Mouse (Mus musculus) embryonic facial prominence, embryonic 11.5 days (tissue): ENCODE data around the gene Olfr800. TPM values are rescaled to one million over a fixed set of nuclear protein-coding genes. Genes with fewer than 3 reads are reported as not detected.

Source experiments
- ATAC-seq: fragments of 200-750 bp; cut with Nextera tagmentation; replicated peaks from 2 replicates; pipeline ENCODE4 v1.8.0; 2017; ENCODE audit warnings: low read depth; ENCODE audit not compliant: insufficient number of reproducible peaks, low FRiP score, low TSS enrichment
- DNase-seq: peaks from one replicate; pipeline ENCODE4 v3.0.0-alpha.2; 2015; ENCODE audit warnings: low spot score
- H3K27ac ChIP-seq: fragments of 300-500 bp; sonication (generic); replicated peaks from 2 replicates; pipeline ENCODE4 v1.5.1; 2014; ENCODE audit warnings: mild to moderate bottlenecking, low read depth, low read length, control low read depth
- H3K27me3 ChIP-seq: fragments of 300-500 bp; sonication (generic); 2 replicates; pipeline ENCODE4 v1.6.1; 2014; ENCODE audit warnings: mild to moderate bottlenecking, low read length, moderate library complexity, mixed read lengths; ENCODE audit not compliant: control insufficient read depth, insufficient read depth
- H3K36me3 ChIP-seq: fragments of 300-500 bp; sonication (generic); replicated peaks from 2 replicates; pipeline ENCODE4 v1.6.1; 2014; ENCODE audit warnings: low read depth, mild to moderate bottlenecking, low read length, moderate library complexity, mixed read lengths; ENCODE audit not compliant: control insufficient read depth, insufficient read depth
- H3K4me1 ChIP-seq: fragments of 300-500 bp; sonication (generic); 2 replicates; pipeline ENCODE4 v1.6.1; 2014; ENCODE audit warnings: low read length, mixed read lengths; ENCODE audit not compliant: control insufficient read depth, insufficient read depth
- H3K4me2 ChIP-seq: fragments of 300-500 bp; sonication (generic); 2 replicates; pipeline ENCODE4 v1.6.1; 2014; ENCODE audit warnings: low read depth, mild to moderate bottlenecking, control low read depth, low read length, moderate library complexity
- H3K4me3 ChIP-seq: fragments of 300-500 bp; sonication (generic); 2 replicates; pipeline ENCODE4 v1.5.1; 2014; ENCODE audit warnings: low read depth, low read length, control low read depth
- H3K9ac ChIP-seq: fragments of 300-500 bp; sonication (generic); replicated peaks from 2 replicates; pipeline ENCODE4 v1.6.1; 2014; ENCODE audit warnings: mild to moderate bottlenecking, control low read depth, low read length
- H3K9me3 ChIP-seq: fragments of 300-500 bp; sonication (generic); replicated peaks from 2 replicates; pipeline ENCODE4 v1.6.1; 2016; ENCODE audit warnings: mild to moderate bottlenecking, low read length, inconsistent platforms, mixed read lengths; ENCODE audit not compliant: control insufficient read depth
- WGBS: fragments of 180-500 bp; shearing (Covaris S2); extraction: QIAGEN DNeasy Blood & Tissue Kit; methylation state at CpG from one replicate; pipeline ENCODE4 v1.1.7; 2014; 5-methylcytosine and 5-hydroxymethylcytosine counted together
- polyA plus RNA-seq: library from polyadenylated mRNA; unstranded; fragments of >200 nt; fragmentation: Nextera tagmentation; extraction: Ambion mirVana; gene quantifications from 2 replicates; pipeline ENCODE4 v1.2.1, GENCODE M21; 2014

Olfr800 gene
- polyA plus RNA-seq, 1 experiment from 2014 or later, result not detected

DNA sequence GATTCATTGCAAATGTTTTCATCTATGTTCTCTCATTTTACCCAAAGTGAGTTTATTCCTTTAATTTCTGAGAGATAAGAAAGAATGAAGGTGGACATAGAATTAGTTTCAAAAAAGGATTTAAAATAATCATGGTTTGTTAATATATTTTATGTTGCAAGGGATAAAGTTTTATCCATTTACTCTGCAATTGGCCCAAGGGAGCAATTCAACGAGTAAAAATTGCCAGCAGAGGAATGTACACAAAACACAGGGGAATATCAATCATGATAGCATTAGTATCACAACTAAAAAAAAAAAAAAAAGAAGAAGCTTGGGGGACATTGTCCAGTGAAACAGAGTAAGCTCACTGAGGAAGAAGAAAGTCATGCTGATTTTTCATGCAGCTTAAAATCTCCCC is 30.6 kb downstream of the Olfr800 start, which contains the start of gene Olfr802:
Olfr802 (minus strand) TSS at position 101 of the 400 bp plus-strand sequence.
- Histone ChIP-seq H3K9me3 (no peaks in the 10 kb centered on the region), H3K4me1 (no peaks in the 10 kb centered on the region), H3K9ac (no peak within 1 kb of the TSS), H3K4me3 (no peak within 1 kb of the TSS), H3K36me3 (no peaks in the 10 kb centered on the region), H3K4me2 (no peak within 1 kb of the TSS), H3K27ac (no peak within 1 kb of the TSS), H3K27me3 (no peaks in the 10 kb centered on the region)
- ATAC-seq (no peak), DNase-seq (no peak)
- WGBS, result 61% methylated on average over 1 of the region's 1 CpGs

DNA sequence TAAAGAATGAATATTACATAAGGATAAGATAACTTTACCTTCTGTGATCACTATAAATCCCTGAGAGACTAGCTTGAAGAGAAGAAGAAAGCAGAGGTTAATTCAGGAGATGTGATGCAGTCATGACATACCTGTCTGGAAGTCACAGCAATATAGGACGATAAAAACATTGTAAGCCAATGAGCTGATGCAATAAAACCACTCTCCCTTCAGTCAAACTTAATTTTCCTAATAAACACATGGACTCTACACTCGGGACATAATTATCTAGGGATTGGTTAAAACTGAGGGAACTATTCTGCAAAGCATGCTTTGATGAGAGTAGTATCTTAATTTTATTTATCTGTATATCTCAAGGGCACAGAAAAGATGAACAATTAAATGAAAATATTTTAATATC is 36.7 kb downstream of the Olfr800 start, which contains the start of gene Olfr803:
Olfr803 (minus strand) TSS at position 101 of the 400 bp plus-strand sequence.
- H3K4me2 ChIP-seq, result no peak within 1 kb of the TSS
- ATAC-seq, result no peak
- 80% methylated on average over 2 of the region's 2 CpGs for WGBS

DNA sequence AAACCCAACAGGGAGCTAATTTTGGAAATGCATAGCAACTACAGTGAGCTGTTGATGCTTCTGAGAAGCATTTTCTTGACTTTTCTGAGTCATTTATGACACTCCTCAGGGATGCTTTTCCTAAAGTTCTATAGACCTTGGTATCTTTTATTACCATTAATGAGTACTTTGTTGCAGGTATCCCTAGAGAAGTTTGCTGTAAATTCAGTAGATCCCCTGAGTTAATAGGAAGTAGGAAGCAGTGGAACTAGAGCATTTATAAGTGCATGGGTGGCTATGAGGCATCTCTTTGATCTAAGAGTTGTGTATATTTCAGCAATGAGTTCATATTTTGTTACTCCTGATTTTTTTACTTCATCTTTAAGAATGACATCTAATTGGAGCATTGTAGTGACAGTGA is 45.4 kb downstream of the Olfr800 start, which contains the start of gene Olfr804:
Olfr804 (plus strand) TSS at position 301 of the 400 bp plus-strand sequence.
- H3K4me3 ChIP-seq, result no peak within 1 kb of the TSS
- DNase-seq (no peak), ATAC-seq (no peak)
- H3K27ac ChIP-seq, result no peak within 1 kb of the TSS
- no peaks in the 10 kb centered on the region for H3K4me1 ChIP-seq
- H3K4me2 ChIP-seq, result no peak within 1 kb of the TSS
- no peaks in the 10 kb centered on the region for H3K36me3 ChIP-seq
- no peak within 1 kb of the TSS for H3K9ac ChIP-seq
- no peaks in the 10 kb centered on the region for H3K27me3 ChIP-seq
- no peaks in the 10 kb centered on the region for H3K9me3 ChIP-seq

More for the DNA sequence above, 36.7 kb downstream of the Olfr800 start, which contains the start of gene Olfr803:
- no peaks in the 10 kb centered on the region for H3K36me3 ChIP-seq
- H3K4me1 ChIP-seq, result no peaks in the 10 kb centered on the region
- no peak within 1 kb of the TSS for H3K27ac ChIP-seq
- H3K9me3 ChIP-seq, result no peaks in the 10 kb centered on the region
- no peaks in the 10 kb centered on the region for H3K27me3 ChIP-seq
- no peak within 1 kb of the TSS for H3K4me3 ChIP-seq
- DNase-seq, result no peak
- no peak within 1 kb of the TSS for H3K9ac ChIP-seq

Other genes with a start within 250 kb of the Olfr800 start
- gene Olfr786, start 230.4 kb upstream of the Olfr800 start, polyA plus RNA-seq, result not detected in 2 replicates
- gene Olfr787, start 195.8 kb upstream of the Olfr800 start, polyA plus RNA-seq, result not detected in 2 replicates
- not detected in 2 replicates for gene Olfr788, start 186.7 kb upstream of the Olfr800 start, polyA plus RNA-seq
- gene Olfr789, start 172.9 kb upstream of the Olfr800 start, polyA plus RNA-seq, result not detected in 2 replicates
- gene Olfr790, start 159.2 kb upstream of the Olfr800 start, polyA plus RNA-seq, result not detected in 2 replicates
- gene Olfr791, start 135.9 kb upstream of the Olfr800 start, polyA plus RNA-seq, result not detected in 2 replicates
- gene Olfr792, start 118.5 kb upstream of the Olfr800 start, polyA plus RNA-seq, result not detected in 2 replicates
- not detected in 2 replicates for gene Olfr794, start 90.0 kb upstream of the Olfr800 start, polyA plus RNA-seq
- not detected in 2 replicates for gene Olfr796, start 45.1 kb upstream of the Olfr800 start, polyA plus RNA-seq
- not detected in 2 replicates for gene Olfr798, start 29.8 kb upstream of the Olfr800 start, polyA plus RNA-seq
- gene Olfr799, start 20.2 kb upstream of the Olfr800 start, polyA plus RNA-seq, result not detected in 2 replicates
- gene Olfr801, start 16.2 kb downstream of the Olfr800 start, polyA plus RNA-seq, result not detected in 2 replicates
- not detected in 2 replicates for gene Olfr802, start 30.5 kb downstream of the Olfr800 start, polyA plus RNA-seq
- gene Olfr803, start 36.6 kb downstream of the Olfr800 start, polyA plus RNA-seq, result not detected in 2 replicates
- not detected in 2 replicates for gene Olfr804, start 45.5 kb downstream of the Olfr800 start, polyA plus RNA-seq
- gene Olfr805, start 71.7 kb downstream of the Olfr800 start, polyA plus RNA-seq, result not detected in 2 replicates
- gene Olfr806, start 84.2 kb downstream of the Olfr800 start, polyA plus RNA-seq, result not detected in 2 replicates
- not detected in 2 replicates for gene Olfr807, start 100.1 kb downstream of the Olfr800 start, polyA plus RNA-seq
- not detected in 2 replicates for gene Olfr808, start 107.8 kb downstream of the Olfr800 start, polyA plus RNA-seq
- not detected in 2 replicates for gene Olfr809, start 116.9 kb downstream of the Olfr800 start, polyA plus RNA-seq
- gene Olfr810, start 137.2 kb downstream of the Olfr800 start, polyA plus RNA-seq, result not detected in 2 replicates
- not detected in 2 replicates for gene Olfr811, start 146.7 kb downstream of the Olfr800 start, polyA plus RNA-seq
- not detected in 2 replicates for gene Olfr812, start 188.4 kb downstream of the Olfr800 start, polyA plus RNA-seq
- not detected in 2 replicates for gene Olfr813, start 197.7 kb downstream of the Olfr800 start, polyA plus RNA-seq
- not detected in 2 replicates for gene Olfr814, start 222.2 kb downstream of the Olfr800 start, polyA plus RNA-seq
- not detected in 2 replicates for gene Olfr815, start 248.2 kb downstream of the Olfr800 start, polyA plus RNA-seq